Mouse (Mus musculus) liver, postnatal 0 days (tissue): ENCODE measurements at regions not wholly inside any gene's neighbourhood (a gene's known extent, or its start where the extent isn't known, plus 50 kb on each side); places are given as distances from the start of the nearest gene placed in this dataset.

Source experiments
- CTCF ChIP-seq: sonication (generic); IDR thresholded peaks from 2 replicates; pipeline ENCODE4 v1.5.1; 2016; ENCODE audit warnings: antibody characterized with exemption, low read depth
- EP300 ChIP-seq: IDR thresholded peaks from 2 replicates; pipeline ENCODE4 v1.6.1; 2016; ENCODE audit warnings: antibody characterized with exemption, low read depth, mild to moderate bottlenecking

DNA sequence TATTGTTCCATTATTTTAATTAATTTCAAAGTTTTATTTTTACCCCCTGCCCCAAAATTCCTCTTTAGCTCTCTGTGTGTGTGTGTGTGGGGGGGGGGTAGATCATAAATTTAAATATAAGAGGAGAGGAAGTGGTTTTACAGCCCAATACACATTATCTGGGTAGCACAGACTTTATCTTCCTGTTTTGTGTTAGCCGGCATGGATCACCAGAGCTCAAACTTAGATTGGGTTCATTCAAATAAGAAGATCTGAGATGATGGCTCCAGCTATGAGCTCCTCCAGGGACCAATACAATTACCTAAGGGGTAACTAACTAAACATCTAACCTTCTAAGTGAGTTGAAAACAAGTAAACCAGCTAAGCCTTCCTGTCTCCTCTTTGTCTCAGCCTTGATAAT is 620.8 kb upstream of the Gm10131 start:
- no peak for TF ChIP-seq EP300
- TF ChIP-seq CTCF: no peak
